ENCODE assay signal across 20 mouse cellular contexts in genomic region chr11:51627907-51628306, GRCm38 (mm10).
"Had no signal": no experiment of that assay in that cellular context is flagged by ENCODE, and none has a peak within 500 bp of the region (broad histone marks: within the 10 kb centered on the region; RNA-seq: fewer than 3 reads in every experiment).

No protein-coding gene starts in this region.

- H3K9ac ChIP-seq: limb, embryonic 13.5 days; liver, embryonic 12.5 days; liver, embryonic 15.5 days; lung, embryonic 15.5 days; midbrain, embryonic 13.5 days had no signal

- H3K4me3 ChIP-seq: limb, embryonic 10.5 days; limb, embryonic 13.5 days; liver, embryonic 12.5 days; liver, embryonic 15.5 days; lung, embryonic 15.5 days; midbrain, embryonic 10.5 days; midbrain, embryonic 13.5 days had no signal

- H3K27me3 ChIP-seq: limb, embryonic 13.5 days; liver, embryonic 12.5 days; liver, embryonic 15.5 days; lung, embryonic 15.5 days; megakaryocyte, embryonic 14.5 days; midbrain, embryonic 13.5 days had no signal

- H3K4me1 ChIP-seq: limb, embryonic 10.5 days; midbrain, embryonic 10.5 days; midbrain, embryonic 13.5 days had no signal

- H3K27ac ChIP-seq: kidney, postnatal 0 days; limb, embryonic 10.5 days; limb, embryonic 13.5 days; liver, embryonic 12.5 days; liver, embryonic 15.5 days; lung, embryonic 15.5 days; midbrain, embryonic 10.5 days; midbrain, embryonic 13.5 days had no signal

- H3K9me3 ChIP-seq: limb, embryonic 10.5 days; limb, embryonic 13.5 days; liver, embryonic 12.5 days; liver, embryonic 15.5 days; lung, embryonic 15.5 days; megakaryocyte, embryonic 14.5 days; midbrain, embryonic 10.5 days; midbrain, embryonic 13.5 days had no signal

- H3K4me2 ChIP-seq: limb, embryonic 13.5 days; liver, embryonic 12.5 days; liver, embryonic 15.5 days; lung, embryonic 15.5 days; midbrain, embryonic 13.5 days had no signal

- DNase-seq: kidney, adult 2 months; kidney, postnatal 36 days; liver; lung, adult 18-20 months; lung, postnatal 10 days; lung, postnatal 36 days; thymus, adult 18-20 months; thymus, postnatal 14 days; thymus, postnatal 4 days had no signal

- ATAC-seq: intestine, postnatal 0 days; liver, embryonic 12.5 days; midbrain, embryonic 13.5 days; midbrain, embryonic 16.5 days had no signal
